Mouse (Mus musculus) neutrophil, adult 65 days (primary cell): ENCODE results near the gene Cnbd2. TPM values are rescaled to one million over a fixed set of nuclear protein-coding genes. Genes with fewer than 3 reads are reported as not detected.

ENCODE experiments used
- total RNA-seq: library from RNA; stranded (reverse); gene quantifications from 2 replicates; pipeline ENCODE4 v1.2.4, GENCODE M21; 2023

Gene Cnbd2
- 6.1 and 11.3 TPM in 2 replicates for total RNA-seq

DNA sequence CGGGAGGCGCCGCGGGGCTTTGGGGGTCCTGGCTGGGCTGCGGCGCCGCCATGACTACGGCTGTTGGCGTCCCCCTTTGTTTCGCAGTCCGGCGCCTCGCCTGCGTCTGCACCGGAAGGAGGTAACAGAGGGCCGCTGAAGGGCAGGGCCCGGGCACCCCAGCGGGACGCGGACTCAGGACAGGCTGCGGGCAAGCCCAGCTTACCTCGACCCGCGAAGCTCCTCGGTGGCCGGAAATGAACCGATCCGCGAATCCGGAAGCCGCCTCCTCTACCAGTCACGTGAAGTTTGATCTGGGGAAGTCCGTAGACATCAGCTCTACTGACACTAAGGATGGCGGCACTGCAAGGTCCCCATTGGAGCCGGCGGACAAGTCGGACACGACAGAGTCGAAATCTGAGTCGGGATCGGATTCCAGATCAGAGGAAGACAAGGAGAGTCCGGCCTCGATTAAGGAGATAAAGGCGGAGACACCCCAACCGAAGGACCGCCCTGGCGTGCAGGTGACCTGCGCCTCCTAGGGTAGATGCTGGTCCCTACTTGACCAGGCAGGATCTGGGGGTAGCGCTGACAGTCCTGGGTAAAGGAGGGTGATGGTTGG is at the start of gene Cnbd2, which contains the start of gene Scand1:
Cnbd2 (plus strand) TSS at position 3 of the 601 bp plus-strand sequence.
Scand1 (minus strand) TSS at position 408 of the 601 bp plus-strand sequence.

DNA sequence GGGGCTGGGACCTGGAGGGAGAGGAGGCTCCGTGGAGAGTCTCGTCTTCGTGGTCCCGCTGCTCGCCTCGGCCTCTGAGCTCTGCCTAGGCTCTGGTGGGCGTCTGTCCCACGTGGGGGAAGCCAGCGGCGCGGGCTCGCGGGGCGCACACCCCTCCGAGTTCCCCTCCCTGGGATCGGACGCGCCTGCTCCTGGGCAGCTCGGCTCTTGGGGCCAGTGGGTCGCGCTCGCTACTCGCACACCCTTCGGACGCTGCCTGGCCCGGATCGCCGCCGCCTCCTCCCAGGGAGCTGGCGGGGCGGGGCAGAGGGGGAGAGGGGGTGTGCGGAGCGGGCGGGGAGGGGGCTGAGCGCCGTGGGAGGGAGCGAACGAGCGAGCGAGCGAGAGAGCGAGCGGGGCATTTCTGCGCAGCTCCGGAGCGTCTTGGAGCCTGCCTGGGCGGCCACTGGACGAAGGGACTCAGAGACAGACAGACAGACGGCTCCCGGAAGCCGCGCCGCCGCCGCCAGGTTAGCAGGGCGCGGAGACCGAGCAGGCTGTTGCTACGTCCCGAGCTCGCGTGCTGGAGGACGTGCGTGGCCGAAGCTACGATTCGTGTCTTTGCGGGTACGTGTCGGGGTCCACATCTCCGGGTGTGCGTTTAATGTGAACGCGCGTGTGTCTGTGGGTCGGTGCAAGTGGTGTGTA is 108.7 kb downstream of the Cnbd2 start, which contains the start of gene Epb41l1:
Epb41l1 (plus strand) TSS at position 216 of the 687 bp plus-strand sequence.

Other genes with a start within 250 kb of the Cnbd2 start
- gene Spag4, start 247.1 kb upstream of the Cnbd2 start, total RNA-seq = 0.43 and 0.85 TPM in 2 replicates
- 65.0 and 74.0 TPM in 2 replicates for gene Cpne1, start 200.3 kb upstream of the Cnbd2 start, total RNA-seq
- 17.7 and 19.8 TPM in 2 replicates for gene Rbm12, start 200.3 kb upstream of the Cnbd2 start, total RNA-seq
- 9.9 and 20.0 TPM in 2 replicates for gene Gm28036, start 185.2 kb upstream of the Cnbd2 start, total RNA-seq
- gene Romo1, start 168.3 kb upstream of the Cnbd2 start, total RNA-seq = 41.2 and 53.9 TPM in 2 replicates
- 14.0 and 18.5 TPM in 2 replicates for gene Nfs1, start 168.1 kb upstream of the Cnbd2 start, total RNA-seq
- 1,780 and 2,284 TPM in 2 replicates for gene Rbm39, start 132.1 kb upstream of the Cnbd2 start, total RNA-seq
- gene Phf20, start 115.8 kb upstream of the Cnbd2 start, total RNA-seq = 30.1 and 44.3 TPM in 2 replicates
- gene Scand1, start 405 bp downstream of the Cnbd2 start, total RNA-seq = 148 and 170 TPM in 2 replicates
- 0.50 TPM in 1 of 2 replicates, not detected in the other for gene Epb41l1, start 108.6 kb downstream of the Cnbd2 start, total RNA-seq
- 15.5 and 28.5 TPM in 2 replicates for gene Aar2, start 235.3 kb downstream of the Cnbd2 start, total RNA-seq